Mouse (Mus musculus) WW6 (cell line): ENCODE data around the gene Myh10.
"Not testable (repeated sequence)": the region's sequence is repeated elsewhere in the genome, so short reads cannot be mapped to it uniquely, and the experiment has no call there.

Experiments used
- DNase-seq: peaks from one replicate; pipeline ENCODE4 v3.0.0-alpha.2; 2013; ENCODE audit warnings: low read depth, low spot score

The Myh10 gene

DNA sequence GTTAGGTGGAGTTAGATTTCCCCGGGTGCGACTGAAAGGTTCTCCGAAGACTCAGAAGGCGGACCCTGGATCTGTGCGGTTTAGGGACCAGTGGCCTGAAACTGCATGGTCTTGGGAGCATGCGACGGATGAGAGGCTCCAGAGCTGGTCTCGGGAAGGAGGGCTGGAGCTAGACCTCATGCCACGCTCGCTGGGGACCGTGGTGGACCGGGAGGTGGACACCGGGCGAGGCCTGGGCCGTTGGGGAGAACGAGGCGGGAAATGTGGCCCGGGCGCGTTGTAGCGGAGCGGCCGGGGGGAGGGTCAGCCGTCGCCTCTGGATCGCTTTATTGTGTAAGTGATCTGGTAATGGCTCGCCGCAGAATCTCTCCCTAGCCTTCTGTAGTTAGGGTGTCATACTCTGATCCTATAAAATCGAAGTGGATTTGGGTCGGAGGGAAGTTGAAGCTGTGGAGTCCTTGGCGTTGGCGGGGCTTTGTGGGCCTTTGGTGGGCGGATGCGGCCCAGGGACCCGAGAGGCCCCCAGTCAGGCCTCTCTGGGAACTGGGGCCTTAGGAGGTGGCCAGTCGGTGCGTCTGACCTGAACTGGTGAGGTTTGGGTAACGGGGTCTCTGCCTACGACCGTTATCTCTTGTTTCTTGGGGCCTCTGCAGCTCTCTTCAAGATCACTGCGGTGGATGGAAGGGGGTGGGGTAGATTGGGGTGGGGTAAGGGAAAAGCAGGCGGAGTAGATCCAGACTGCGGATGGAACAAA, 1.5 kb downstream of the Myh10 start:
- DNase-seq = no peak

DNA sequence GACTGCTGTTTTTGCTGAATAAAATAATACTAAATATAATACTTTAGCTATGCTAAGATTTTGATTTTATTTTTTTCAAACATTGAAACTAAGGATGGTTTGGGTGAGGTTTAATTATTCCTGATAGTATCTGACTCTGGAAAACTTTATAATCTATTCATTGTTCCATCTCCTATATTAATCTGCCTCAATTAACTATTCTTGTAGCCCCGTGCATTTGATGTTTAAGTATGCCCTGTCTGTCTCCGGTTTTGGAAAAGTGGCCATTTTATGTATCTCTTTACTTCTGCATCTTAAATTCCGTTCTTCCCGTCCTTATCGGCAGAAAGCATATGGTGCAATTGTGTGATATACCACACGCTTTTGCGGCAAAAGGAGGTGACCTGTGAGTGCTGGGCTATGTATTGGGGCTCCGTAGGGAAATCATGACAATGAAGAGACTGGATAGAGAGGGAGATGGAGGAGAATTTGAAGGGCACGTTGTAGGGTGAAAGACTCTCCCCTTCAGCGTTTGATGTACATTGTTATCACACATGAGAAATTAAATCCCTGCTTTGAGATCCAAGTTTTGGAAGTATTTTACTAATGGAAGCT, 2.2 kb downstream of the Myh10 start:
- DNase-seq = no peak

DNA sequence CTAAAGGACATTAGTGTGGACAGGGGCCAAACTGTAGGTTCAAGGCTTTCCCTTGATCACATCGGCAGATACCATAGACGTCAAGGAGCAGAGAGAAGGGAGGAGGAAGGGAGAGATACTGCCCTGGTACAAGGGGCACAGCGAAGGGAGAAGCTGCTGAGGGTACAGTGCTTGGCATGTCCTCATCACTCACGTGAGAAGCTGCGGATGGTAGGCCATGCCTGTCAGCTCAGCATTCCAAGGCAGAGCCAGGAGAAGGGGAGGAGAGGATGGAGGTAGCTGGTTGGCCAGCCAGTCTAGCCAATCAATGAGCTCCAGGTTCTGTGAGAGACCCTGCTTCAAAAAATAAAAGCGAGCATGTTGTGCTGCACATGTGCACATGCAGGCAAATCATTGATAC, 11.0 kb downstream of the Myh10 start:
- DNase-seq = no peak

DNA sequence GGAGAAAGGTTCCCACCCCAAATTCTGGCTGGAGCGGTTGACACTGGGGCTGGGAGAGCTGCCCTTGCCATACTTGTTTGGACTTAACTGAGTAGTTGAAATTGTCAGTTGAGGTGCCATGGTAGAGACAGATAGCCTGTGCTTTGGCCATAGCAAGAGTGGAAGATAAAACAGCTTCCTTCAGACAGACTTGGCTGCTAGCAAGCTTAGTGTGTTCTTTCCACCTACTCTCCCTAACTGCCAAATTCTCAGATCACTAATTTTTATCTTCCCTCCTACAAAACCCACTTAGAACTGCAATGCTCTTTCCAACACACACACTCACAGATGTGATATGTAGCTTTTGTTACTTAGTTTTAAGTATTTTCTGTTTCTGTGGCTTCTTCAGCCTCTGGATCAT, 12.0 kb downstream of the Myh10 start:
- DNase-seq = no peak

DNA sequence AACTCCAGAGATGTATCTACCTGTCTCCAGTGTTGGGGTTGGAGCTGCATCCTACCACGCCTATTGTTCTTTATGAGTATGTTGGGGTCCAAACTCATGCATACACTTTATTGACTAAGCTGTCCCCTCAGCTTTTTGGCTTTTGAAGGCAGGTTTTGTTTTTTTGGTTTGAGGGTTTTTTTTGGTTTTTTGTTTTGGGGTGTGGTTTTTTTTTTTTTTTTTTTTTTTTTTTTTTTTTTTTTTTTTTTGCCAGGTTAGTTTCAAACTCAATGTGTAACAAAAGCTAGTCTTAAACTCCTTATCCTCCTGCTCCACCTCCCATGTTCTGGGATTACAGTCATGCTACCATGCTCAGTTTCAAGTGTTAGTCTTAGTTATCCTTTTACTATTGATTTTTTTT, 12.9 kb downstream of the Myh10 start:
- DNase-seq = no peak

DNA sequence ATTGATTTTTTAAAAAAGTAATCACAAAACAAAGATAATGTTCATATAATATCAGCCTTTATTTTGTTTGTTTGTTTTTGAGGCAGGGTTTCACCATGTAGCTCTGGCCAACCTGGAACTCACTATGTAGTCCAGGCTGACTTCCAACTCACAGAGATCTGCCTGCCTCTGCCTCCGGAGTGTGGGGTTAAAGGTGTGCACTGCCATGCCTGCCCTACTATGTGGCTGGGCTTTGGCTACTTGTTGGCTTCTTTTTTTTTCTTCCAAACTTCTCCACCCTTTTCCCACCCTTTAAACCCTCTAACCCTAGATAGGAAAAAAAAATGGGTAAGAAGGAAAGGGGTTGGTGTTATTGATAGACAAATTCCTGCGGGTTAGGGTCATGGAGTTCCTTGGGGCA, 13.5 kb downstream of the Myh10 start:
- DNase-seq = no peak

DNA sequence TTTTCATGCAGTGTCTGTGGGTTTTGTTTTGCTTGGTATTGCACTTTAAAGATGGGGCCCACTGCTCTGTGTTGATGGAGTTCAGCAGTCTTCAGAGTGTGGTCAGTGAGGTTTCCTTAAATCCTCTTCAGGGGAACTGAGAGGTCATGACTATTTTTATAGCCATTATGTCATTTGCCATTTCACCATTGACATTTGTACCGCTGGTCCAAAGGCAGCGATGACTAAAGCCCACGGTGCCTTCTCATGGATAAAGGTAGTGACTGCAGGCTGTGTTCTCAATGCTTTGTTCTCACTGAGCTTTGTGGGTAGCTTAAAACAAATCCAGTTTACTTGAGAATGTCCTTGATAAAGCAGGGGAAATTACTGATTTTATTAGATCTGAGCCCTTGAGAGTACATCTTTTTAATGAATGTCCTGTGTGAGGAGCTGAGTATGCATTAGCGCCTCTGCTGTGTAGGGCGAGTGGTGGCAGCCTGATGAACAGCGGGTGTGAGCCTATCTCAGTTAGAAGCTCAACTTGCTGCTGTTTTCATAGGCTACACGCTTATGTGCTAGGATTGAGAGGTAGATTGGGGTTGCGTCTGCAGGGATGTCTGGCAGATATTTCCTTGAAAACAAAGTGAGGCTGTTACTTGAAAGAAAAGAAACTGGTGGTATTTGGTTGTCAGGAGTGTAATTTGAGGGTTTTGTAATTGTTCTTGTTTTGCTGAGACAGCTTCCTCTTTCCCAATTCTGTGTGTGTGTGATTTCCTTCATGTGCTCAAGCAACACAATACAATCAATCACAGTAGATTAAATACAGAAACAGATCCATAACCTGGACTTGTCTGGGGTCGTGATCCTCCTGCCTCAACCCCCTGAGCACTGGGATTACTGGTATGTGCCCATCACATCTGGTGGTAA, 15.4 kb downstream of the Myh10 start:
- DNase-seq = no peak

DNA sequence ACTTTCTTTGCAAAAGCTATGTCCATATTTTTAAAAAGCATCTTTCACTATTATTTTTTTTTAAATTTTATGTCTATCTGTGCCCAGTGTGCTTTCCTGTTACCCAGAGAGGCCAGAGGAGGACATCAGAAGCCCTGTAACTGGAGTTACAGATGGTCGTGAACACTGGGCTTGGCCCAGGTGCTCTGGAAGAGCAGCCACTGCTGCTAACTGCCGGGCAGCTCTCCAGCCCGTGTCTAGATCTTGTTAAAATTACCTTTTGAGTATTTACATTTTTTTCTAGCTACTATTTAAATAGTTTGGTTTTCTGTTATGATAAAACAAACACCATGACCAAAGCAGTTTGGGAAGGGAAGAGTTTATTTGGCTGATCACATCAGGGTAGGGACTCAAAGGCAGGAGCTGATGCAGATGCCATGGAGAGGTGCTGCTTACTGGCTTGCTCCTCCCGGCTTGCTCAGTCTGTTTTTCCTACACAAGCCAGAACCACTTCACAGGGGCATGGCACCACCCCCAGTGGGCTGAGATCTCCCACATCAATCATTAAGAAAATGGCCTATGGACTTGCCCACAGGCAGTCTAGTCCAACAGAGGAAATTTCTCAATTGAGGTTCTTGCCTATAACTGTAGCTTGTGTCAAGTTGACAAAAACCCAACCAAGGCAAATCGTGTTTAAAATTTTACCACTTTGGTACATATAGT, 16.7 kb downstream of the Myh10 start:
- no peak for DNase-seq

DNA sequence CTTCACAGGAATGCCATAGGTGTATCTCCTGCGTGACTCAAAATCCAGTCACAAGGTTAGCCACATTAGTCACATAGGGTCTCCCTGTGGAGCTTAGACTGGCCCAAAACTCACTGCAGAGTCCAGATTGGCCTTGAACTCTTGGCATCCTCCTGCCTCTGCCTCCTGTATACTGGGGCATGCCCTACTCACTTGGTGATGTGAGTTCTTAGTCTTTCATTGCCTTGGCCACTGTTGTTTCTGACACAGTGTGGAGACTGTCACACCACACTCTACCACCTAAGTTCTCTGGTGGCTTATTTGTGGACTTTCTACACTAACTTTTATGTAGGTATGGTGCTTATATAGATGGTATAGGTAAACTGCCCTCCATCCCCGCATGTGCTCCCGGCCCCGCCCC, 24.8 kb downstream of the Myh10 start:
- DNase-seq = no peak

DNA sequence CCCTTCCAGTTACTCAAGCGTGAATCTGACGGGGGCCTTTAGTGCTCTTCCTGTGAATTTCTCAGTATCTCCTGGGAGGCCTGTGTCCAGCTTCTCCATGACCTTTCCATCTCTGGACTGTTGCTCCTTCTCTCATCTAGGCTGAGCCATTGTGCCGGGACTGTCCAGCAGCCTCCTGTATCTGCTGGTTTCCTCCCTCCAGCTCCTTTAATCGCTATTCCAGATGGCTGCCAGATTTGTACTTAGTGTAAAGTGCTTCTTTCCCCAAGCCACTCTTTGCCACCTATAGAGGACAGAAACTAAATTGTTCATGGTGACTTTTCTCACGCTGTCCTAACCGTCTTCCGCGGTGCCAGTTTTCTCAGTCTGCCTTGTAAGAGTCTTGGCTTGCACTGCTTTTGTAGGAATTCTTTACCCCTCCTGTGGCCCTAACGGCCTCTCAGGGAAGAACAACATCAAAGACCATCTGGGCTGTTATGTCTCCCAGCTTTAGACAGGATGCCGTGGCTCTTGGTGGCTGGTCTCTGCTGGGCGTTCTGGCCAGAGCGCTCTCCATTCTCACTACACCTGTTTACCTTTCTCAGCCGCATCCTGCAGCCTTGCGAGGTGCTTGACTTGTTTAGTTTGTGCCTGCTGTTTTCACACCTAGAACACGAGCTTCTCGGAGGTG, 25.9 kb downstream of the Myh10 start:
- no peak for DNase-seq

DNA sequence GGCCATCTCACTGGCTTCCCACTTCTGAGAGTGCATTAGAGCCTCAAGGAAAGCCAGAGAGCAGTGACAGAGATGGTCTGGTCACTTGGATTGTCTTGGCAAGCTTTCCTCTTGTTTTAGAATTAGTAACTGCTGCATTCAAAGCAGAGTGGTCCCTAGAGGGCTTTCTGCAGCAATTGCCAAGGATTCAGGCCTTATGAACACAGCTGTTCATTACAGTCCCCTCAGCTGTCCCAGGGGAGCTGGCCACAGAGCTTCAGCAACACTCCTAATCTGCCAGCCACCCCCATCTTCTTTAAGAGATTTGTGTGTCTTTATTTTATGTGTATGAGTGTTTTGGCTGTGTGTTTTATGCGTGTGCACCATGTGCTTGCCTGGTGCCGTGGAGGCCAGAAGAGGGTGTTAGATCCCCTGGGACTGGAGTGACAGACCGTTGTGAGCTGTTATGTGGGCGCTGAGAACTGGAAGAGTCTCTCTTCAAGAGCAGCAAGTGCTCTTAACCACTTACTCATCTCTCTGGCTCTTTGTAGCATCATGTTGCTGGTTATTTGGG, 27.8 kb downstream of the Myh10 start:
- DNase-seq = no peak

DNA sequence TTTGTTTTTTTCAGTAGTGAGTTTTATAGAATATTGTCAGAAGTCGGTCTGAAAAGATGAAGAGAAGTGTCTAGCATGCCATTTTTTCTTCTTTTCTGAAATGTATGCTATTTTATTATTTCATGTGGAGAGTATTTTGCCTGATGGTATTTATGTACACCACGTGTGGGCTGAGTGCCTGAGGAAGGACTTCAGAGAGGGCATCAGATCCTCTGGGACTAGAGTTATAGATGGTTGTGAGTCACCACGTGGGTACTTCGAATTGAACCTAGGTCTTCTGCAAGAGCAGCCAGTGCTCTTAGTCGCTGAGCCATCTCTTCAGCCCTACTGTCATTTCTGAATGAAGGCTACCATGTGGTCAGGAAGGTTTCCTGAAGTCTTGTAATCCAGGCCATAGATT, 28.4 kb downstream of the Myh10 start:
- DNase-seq = no peak

DNA sequence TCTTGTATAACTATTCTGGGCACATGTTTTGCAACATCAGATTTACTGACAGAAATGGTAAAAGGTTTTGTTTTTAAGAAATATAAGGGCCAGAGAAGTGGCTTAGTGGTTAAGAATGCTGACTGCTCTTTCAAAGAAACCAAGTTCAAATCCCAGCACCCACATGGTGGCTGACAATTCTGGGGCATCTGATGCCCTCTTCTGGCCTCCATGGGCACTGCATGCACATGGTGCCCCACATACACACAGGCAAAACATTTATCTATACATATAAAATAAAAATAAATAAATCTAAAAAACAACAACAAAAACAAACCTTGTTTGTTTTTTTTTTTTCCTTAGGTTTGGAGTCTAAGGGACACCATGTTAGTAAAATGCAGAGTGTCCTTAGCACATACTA, 32.8 kb downstream of the Myh10 start:
- DNase-seq = no peak

DNA sequence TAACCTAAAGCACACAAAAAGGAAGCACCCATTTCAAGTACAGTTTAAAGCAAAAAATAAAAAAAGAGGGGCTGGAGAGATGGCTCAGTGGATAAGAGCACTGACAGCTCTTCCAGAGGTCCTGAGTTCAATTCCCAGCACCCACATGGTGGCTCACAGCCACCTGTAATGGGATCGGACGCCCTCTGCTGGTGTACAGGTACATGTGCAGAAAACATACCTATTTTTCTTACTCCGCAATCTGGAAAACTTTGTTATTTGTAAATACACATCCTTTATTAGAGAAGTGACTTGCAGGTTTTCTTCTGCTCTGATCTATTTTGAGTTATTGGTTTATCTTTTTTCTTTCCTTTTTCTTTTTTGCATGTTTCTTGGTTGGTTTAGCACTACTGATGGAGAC, 37.3 kb downstream of the Myh10 start:
- no peak for DNase-seq

DNA sequence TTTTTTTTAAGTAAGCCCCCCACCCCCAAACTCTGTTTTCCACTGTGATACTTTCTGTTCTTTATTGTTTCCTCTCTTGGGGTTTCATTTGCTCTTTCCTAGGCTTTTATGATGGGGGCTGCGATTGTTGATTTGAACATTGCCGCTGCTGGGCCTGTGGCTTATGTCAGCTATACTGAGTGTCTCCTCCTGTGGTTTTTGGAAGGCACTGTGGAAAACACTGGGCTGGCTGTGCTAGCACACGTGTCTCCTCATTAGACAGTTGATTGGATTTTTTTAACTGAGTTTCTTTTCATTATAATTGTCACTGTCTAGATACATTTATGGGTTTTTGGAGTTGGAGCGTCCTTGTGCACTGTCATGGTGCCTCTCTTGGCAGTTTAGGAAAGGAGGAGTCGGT, 39.4 kb downstream of the Myh10 start:
- no peak for DNase-seq

DNA sequence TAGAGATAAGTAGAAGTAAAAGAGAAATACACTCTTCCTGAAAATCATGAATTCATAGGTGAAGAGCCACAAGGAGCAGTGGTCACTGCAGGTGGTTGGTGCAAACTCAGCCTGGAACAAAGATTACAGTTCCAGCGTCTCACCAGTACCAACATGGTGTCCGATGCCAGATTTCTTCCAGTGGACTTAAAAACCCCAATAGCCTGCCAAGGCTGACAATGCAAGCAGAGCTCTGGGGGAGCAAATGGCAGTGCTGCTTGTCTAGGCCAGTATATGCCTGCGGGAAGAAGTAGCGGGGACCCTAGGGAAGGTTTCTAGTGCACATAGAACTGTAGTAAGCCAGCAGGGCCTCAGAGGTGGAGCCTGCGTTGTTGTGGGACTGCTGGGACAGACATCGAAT, 40.7 kb downstream of the Myh10 start:
- no peak for DNase-seq

DNA sequence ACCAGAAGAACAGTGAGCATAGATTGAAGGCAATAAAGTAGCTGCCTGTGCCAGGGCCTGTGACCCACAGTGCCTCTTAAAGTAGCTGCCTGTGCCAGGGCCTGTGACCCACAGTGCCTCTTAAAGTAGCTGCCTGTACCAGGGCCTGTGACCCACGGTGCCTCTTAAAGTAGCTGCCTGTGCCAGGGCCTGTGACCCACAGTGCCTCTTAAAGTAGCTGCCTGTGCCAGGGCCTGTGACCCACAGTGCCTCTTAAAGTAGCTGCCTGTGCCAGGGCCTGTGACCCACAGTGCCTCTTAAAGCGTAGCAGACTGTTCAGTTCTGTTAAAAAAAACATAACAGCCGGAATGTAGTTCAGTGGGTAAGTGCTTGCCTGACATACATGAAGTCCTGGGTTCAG, 42.0 kb downstream of the Myh10 start:
- DNase-seq = not testable (repeated sequence)

DNA sequence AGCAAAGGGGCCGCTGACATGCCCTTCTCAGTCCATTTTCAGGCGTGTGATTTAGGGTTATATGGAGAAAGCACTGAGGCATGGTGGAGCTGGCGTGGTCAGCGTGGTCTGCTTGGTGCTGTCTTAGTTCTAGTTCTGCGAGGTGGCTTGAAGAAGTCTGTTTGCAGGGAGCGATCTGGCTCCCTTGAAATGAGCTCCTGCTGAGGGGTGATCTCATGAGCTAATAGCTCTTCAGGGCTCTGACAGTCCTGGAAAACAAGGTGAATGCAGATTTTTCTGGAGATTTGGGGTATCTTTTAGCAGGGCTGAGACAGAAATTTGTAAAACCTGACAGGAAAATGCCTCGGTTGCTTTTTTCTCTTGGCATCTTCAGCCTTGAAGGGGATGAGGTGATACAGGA, 48.1 kb downstream of the Myh10 start:
- no peak for DNase-seq

DNA sequence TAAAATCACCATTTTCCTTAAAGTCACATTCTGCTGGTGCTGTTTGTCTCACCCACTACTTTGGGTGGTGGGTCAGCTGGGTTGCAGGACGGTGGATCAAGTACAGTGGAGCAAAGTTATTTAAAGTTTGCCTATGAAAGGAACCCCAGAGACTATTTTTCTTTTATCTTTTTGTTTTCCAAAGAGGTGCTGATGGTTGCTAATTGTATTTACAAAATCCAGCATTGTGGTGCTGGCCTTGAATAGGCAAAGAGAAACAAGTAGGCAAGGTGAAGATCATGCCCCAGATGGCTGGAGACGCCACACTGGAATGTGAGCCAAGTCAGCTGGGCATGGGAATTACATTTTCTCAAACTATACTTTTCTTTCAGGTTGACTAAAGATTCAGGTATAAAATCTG, 51.3 kb downstream of the Myh10 start:
- no peak for DNase-seq

DNA sequence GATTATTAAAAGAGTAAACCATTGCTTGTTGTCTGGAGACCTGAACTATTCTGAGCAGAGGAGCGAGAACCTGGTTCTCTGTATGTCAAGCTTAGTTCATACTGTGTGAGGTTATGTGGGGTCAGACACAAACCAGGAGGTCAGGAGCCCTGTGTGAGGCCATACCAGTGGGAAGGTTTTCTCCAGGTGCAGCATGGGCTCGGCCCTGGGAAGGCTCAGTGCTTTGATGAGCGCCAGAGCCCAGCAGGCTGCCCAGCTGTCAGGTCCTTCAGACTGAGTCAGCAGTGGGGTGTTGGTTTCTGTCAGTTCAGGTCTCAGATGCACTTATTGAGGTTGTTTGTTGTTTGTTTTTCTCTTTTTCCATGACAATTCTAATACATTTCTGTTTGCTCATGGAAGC, 52.8 kb downstream of the Myh10 start:
- no peak for DNase-seq
